In the genomic region with DNA sequence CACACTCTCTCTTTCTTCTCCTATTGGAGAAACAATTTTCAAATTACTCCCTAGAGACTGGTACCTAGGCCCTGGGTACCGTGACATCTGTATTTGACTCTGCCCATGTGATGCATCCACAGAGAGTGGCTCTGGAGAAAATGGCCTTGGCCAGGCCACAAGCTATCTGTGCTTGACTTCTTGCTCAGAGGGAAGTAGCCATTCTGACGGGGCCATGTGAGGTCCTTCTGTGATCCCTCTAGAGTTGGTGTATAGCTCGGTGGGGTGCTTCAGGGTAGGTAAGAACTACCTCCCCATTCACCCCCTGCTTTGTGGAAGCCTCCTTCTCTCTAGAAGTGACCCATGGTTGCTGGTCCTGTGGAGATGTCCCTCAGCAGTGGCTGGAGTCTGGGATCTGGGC, we compare ENCODE assay signal across 11 mouse cellular contexts.
DNase-seq lines count a peak whose midpoint lies in the region; ATAC-seq and TF ChIP-seq lines count a peak whose summit lies in the region.
"Had no signal": no experiment of that assay in that cellular context is flagged by ENCODE, and none has a peak within 500 bp of the region (broad histone marks: within the 10 kb centered on the region; RNA-seq: fewer than 3 reads in every experiment).

No protein-coding gene starts in this region.

- H3K4me2 ChIP-seq in forebrain, embryonic 11.5 days (ENCODE audit: low read depth, low read length, severe bottlenecking), result no peak overlapping the region
- no peak overlapping the region for H3K4me2 ChIP-seq in forebrain, postnatal 0 days (ENCODE audit: low read depth)
- H3K4me2 ChIP-seq in lung, embryonic 16.5 days (ENCODE audit: low read depth, low read length), result no peak overlapping the region
- no peak overlapping the region for H3K4me2 ChIP-seq in neural tube, embryonic 15.5 days
- H3K4me2 ChIP-seq: limb, embryonic 15.5 days; lung, embryonic 14.5 days had no signal

- peak; percentile 40; the same call in 1 of the 2 replicates for ATAC-seq in forebrain, embryonic 11.5 days (replicated peaks; ENCODE audit: low FRiP score)
- no peak; the same call in 1 of the 2 replicates for ATAC-seq in forebrain, postnatal 0 days
- ATAC-seq in lung, embryonic 16.5 days (ENCODE audit: low read depth), result peak; percentile 12; the same call in 1 of the 2 replicates
- 0 out of 2 replicates have a peak, but pooled peaks have one; percentile 4 for ATAC-seq in megakaryocyte progenitor cell, adult 5-6 weeks (replicated peaks; ENCODE audit: poor library complexity)
- ATAC-seq in neural tube, embryonic 15.5 days (ENCODE audit: low FRiP score), result 0 out of 2 replicates have a peak, but pooled peaks have one; percentile 26

- no peaks in the 10 kb centered on the region for H3K27me3 ChIP-seq in forebrain, embryonic 11.5 days (ENCODE audit: control insufficient read depth, insufficient read depth, low read length)
- no peaks in the 10 kb centered on the region for H3K27me3 ChIP-seq in forebrain, postnatal 0 days (ENCODE audit: insufficient read depth, low read length)
- H3K27me3 ChIP-seq in lung, embryonic 16.5 days (ENCODE audit: control insufficient read depth, insufficient read depth, low read depth, low read length), result no peaks in the 10 kb centered on the region
- H3K27me3 ChIP-seq in neural tube, embryonic 15.5 days (replicated peaks), result no peaks in the 10 kb centered on the region

- WGBS in forebrain, embryonic 11.5 days, result 80% methylated on average over 3 of the region's 3 CpGs
- WGBS in forebrain, postnatal 0 days, result 79% methylated on average over 3 of the region's 3 CpGs
- WGBS in lung, embryonic 16.5 days, result 78% methylated on average over 3 of the region's 3 CpGs
- 63% methylated on average over 3 of the region's 3 CpGs for WGBS in neural tube, embryonic 15.5 days

- no peaks in the 10 kb centered on the region for H3K36me3 ChIP-seq in forebrain, embryonic 11.5 days (ENCODE audit: control insufficient read depth, insufficient read depth, low read length)
- no peaks in the 10 kb centered on the region for H3K36me3 ChIP-seq in forebrain, postnatal 0 days (ENCODE audit: insufficient read depth)
- H3K36me3 ChIP-seq in lung, embryonic 16.5 days (ENCODE audit: control insufficient read depth, insufficient read depth, low read length), result no peaks in the 10 kb centered on the region
- H3K36me3 ChIP-seq in neural tube, embryonic 15.5 days, result no peaks in the 10 kb centered on the region
- H3K36me3 ChIP-seq: limb, embryonic 15.5 days had no signal

- no peak for DNase-seq in forebrain, embryonic 11.5 days (ENCODE audit: low spot score)
- no peak for DNase-seq in forebrain, postnatal 0 days
- DNase-seq in lung, postnatal 10 days, result no peak
- no peak for DNase-seq in gastrocnemius, postnatal 25 days
- DNase-seq in gastrocnemius, postnatal 4 days (ENCODE audit: low spot score in 2 of 2), result no peak

- H3K27ac ChIP-seq in forebrain, embryonic 11.5 days (ENCODE audit: low read depth, low read length), result no peak overlapping the region
- no peak overlapping the region for H3K27ac ChIP-seq in forebrain, postnatal 0 days (ENCODE audit: low read depth, low read length)
- H3K27ac ChIP-seq in lung, embryonic 16.5 days (ENCODE audit: low read length), result no peak overlapping the region
- H3K27ac ChIP-seq in neural tube, embryonic 15.5 days (replicated peaks), result no peak overlapping the region
- H3K27ac ChIP-seq: limb, embryonic 15.5 days had no signal

- H3K9ac ChIP-seq in forebrain, embryonic 11.5 days (ENCODE audit: low read length), result no peak overlapping the region
- H3K9ac ChIP-seq in forebrain, postnatal 0 days, result no peak overlapping the region
- no peak overlapping the region for H3K9ac ChIP-seq in lung, embryonic 16.5 days (ENCODE audit: low read length)
- no peak overlapping the region for H3K9ac ChIP-seq in neural tube, embryonic 15.5 days (replicated peaks)
- H3K9ac ChIP-seq: limb, embryonic 15.5 days; lung, embryonic 14.5 days had no signal

- no peaks in the 10 kb centered on the region for H3K4me1 ChIP-seq in forebrain, embryonic 11.5 days (replicated peaks; ENCODE audit: control insufficient read depth, insufficient read depth, low read length)
- no peaks in the 10 kb centered on the region; the same call in 1 of the 2 replicates for H3K4me1 ChIP-seq in forebrain, postnatal 0 days (ENCODE audit: insufficient read depth)
- H3K4me1 ChIP-seq in lung, embryonic 16.5 days (replicated peaks; ENCODE audit: control insufficient read depth, insufficient read depth, low read length), result no peaks in the 10 kb centered on the region
- H3K4me1 ChIP-seq in neural tube, embryonic 15.5 days, result peaks cover 8% of the 10 kb centered on the region; the same call in 1 of the 2 replicates
- H3K4me1 ChIP-seq: limb, embryonic 15.5 days had no signal

- no peak for TF ChIP-seq CTCF in forebrain, postnatal 0 days (IDR thresholded peaks at IDR 0.05; ENCODE audit: low read depth)

- no peak overlapping the region for H3K4me3 ChIP-seq in forebrain, embryonic 11.5 days (ENCODE audit: low read depth, low read length)
- H3K4me3 ChIP-seq in forebrain, postnatal 0 days (ENCODE audit: low read depth, low read length), result no peak overlapping the region
- H3K4me3 ChIP-seq in lung, embryonic 16.5 days (ENCODE audit: low read length), result no peak overlapping the region
- H3K4me3 ChIP-seq in neural tube, embryonic 15.5 days (replicated peaks), result no peak overlapping the region
- H3K4me3 ChIP-seq: limb, embryonic 15.5 days had no signal

- no peaks in the 10 kb centered on the region for H3K9me3 ChIP-seq in forebrain, embryonic 11.5 days (ENCODE audit: control insufficient read depth, low read length)
- H3K9me3 ChIP-seq in forebrain, postnatal 0 days (ENCODE audit: low read length), result no peaks in the 10 kb centered on the region
- no peaks in the 10 kb centered on the region for H3K9me3 ChIP-seq in lung, embryonic 16.5 days (ENCODE audit: control insufficient read depth, low read length)
- no peaks in the 10 kb centered on the region for H3K9me3 ChIP-seq in neural tube, embryonic 15.5 days (replicated peaks)
- H3K9me3 ChIP-seq: limb, embryonic 15.5 days; megakaryocyte, embryonic 14.5 days had no signal
